Mouse (Mus musculus) heart, embryonic 16.5 days (tissue): ENCODE results near the gene S100a5. TPM values are rescaled to one million over a fixed set of nuclear protein-coding genes. Genes with fewer than 3 reads are reported as not detected.

Source experiments
- ATAC-seq: fragments of 200-750 bp; cut with Nextera tagmentation; replicated peaks from 2 replicates; pipeline ENCODE4 v1.8.0; 2017; ENCODE audit warnings: moderate number of reproducible peaks; ENCODE audit not compliant: insufficient read depth, low FRiP score; ENCODE audit errors: extremely low read depth
- H3K27ac ChIP-seq: fragments of 300-500 bp; sonication (generic); 2 replicates; pipeline ENCODE4 v1.5.1; 2014; ENCODE audit warnings: mild to moderate bottlenecking, low read length, control low read depth, moderate library complexity
- H3K27me3 ChIP-seq: fragments of 300-500 bp; sonication (generic); 2 replicates; pipeline ENCODE4 v1.6.1; 2014; ENCODE audit warnings: low read length, mixed read lengths; ENCODE audit not compliant: control insufficient read depth, insufficient read depth
- H3K36me3 ChIP-seq: fragments of 300-500 bp; sonication (generic); 2 replicates; pipeline ENCODE4 v1.6.1; 2014; ENCODE audit not compliant: control insufficient read depth, insufficient read depth
- H3K4me1 ChIP-seq: fragments of 300-500 bp; sonication (generic); 2 replicates; pipeline ENCODE4 v1.6.1; 2014; ENCODE audit warnings: low read length, mixed read lengths; ENCODE audit not compliant: control insufficient read depth, insufficient read depth
- H3K4me2 ChIP-seq: fragments of 300-500 bp; sonication (generic); 2 replicates; pipeline ENCODE4 v1.6.1; 2014; ENCODE audit warnings: low read depth, mild to moderate bottlenecking, control low read depth, low read length
- H3K4me3 ChIP-seq: fragments of 300-500 bp; sonication (generic); 2 replicates; pipeline ENCODE4 v1.5.1; 2014; ENCODE audit warnings: mild to moderate bottlenecking, control low read depth, low read length
- H3K9ac ChIP-seq: fragments of 300-500 bp; sonication (generic); 2 replicates; pipeline ENCODE4 v1.6.1; 2014; ENCODE audit warnings: low read length, control low read depth
- H3K9me3 ChIP-seq: fragments of 300-500 bp; sonication (generic); replicated peaks from 2 replicates; pipeline ENCODE4 v1.6.1; 2016; ENCODE audit warnings: low read length; ENCODE audit not compliant: control insufficient read depth
- WGBS: fragments of 180-500 bp; shearing (Covaris S2); extraction: QIAGEN DNeasy Blood & Tissue Kit; methylation state at CpG from one replicate; pipeline ENCODE4 v1.1.7; 2014; 5-methylcytosine and 5-hydroxymethylcytosine counted together
- polyA plus RNA-seq: library from polyadenylated mRNA; unstranded; fragments of >200 nt; fragmentation: Nextera tagmentation; extraction: Ambion mirVana; gene quantifications from 2 replicates; pipeline ENCODE4 v1.2.1, GENCODE M21; 2015

S100a5 gene
- polyA plus RNA-seq, 1 experiment from 2014 or later, result not detected

DNA sequence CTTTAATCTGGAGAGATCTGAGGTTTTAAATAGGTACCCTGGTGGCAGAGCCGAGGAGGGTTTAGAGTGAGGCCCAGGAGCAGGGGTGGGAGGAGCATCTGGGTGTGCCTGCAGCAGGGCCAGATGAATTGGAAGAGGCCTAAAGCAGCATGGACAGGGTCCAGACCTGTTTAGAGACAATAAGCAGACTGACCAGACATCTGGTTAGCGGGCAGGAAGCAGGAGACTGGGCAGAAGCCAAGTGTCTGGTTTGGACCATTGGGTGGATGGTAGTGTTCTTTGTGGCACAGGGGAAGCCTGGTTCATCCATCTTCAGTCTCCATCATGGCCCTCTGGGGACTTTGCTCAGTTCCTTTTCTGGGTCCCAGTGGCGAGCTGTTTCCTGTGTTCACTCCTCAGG, 24.4 kb upstream of the S100a5 start:
- ATAC-seq, result no peak
- no peak overlapping the region for H3K4me3 ChIP-seq
- H3K36me3 ChIP-seq, result no peaks in the 10 kb centered on the region
- no peak overlapping the region for H3K27ac ChIP-seq
- peaks cover 10% of the 10 kb centered on the region for H3K4me1 ChIP-seq
- no peak overlapping the region for H3K9ac ChIP-seq
- H3K27me3 ChIP-seq, result no peaks in the 10 kb centered on the region
- H3K4me2 ChIP-seq, result no peak overlapping the region
- H3K9me3 ChIP-seq, result 0 out of 2 replicates have a peak, but pooled peaks cover 2% of the 10 kb centered on the region
- WGBS, result 37% methylated on average over 3 of the region's 3 CpGs

DNA sequence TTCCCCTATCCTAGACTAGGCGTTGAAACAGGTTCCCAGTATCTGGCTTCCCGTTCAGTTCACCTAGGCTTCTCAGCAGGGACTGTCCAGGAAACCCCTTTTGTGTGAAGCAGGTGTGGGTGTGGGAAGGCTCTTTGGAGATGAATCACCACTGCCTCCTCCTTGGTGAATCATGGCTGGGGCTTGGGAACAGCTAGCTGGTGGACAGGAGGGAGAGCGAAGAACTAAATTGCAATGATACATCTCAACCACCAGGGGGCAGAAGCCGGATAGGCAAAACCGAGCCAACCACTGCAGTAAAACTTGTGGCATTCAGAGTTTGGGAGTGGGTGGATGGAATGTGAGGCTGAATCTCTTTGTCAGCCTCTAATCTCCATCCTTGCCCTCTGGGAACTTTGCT, 22.7 kb upstream of the S100a5 start:
- Histone ChIP-seq H3K9me3 (0 out of 2 replicates have a peak, but pooled peaks cover 2% of the 10 kb centered on the region), H3K4me3 (no peak overlapping the region), H3K27me3 (no peaks in the 10 kb centered on the region), H3K4me2 (no peak overlapping the region), H3K4me1 (peaks cover 9% of the 10 kb centered on the region; the same call in 1 of the 2 replicates), H3K9ac (no peak overlapping the region), H3K36me3 (no peaks in the 10 kb centered on the region), H3K27ac (no peak overlapping the region)
- 29% methylated on average over 5 of the region's 5 CpGs for WGBS
- ATAC-seq, result no peak

DNA sequence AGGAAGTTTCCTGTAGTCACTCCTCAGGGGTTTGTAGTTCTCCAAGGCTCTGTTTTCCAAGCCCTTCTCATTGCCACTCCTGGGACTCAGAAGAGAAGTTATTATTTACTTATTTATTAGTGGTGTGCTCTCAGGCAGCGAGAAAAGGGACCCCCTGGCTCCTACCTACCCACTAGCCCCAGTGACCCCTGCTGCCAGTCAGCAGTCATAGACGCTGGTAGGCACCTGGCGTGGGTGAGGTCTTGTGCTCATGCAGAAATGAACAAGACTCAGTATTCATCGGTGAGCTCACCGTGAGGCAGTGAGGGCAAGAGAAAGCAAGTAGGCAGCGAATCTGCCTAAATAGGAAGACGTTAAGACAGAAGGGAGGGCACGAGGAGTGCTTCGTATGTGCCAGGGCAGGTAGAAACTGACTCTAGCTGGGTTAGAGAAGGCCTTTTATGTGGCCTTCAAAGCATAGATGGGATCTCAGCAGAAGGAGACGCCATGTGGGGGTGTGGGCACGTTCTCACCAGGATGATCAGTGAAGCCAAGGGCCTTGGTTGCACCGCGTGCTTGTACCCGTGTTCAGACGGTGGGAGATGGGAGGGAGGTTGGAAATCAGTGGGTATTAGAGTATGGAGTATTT, 22.2 kb upstream of the S100a5 start:
- H3K9me3 ChIP-seq, result 0 out of 2 replicates have a peak, but pooled peaks cover 2% of the 10 kb centered on the region
- no peak for ATAC-seq
- no peaks in the 10 kb centered on the region for H3K36me3 ChIP-seq
- H3K9ac ChIP-seq, result no peak overlapping the region
- 75% methylated on average over 15 of the region's 15 CpGs for WGBS
- no peak overlapping the region for H3K4me3 ChIP-seq
- no peak overlapping the region; the same call in 1 of the 2 replicates for H3K27ac ChIP-seq
- no peak overlapping the region for H3K4me2 ChIP-seq
- H3K27me3 ChIP-seq, result no peaks in the 10 kb centered on the region
- H3K4me1 ChIP-seq, result peaks cover 9% of the 10 kb centered on the region; the same call in 1 of the 2 replicates

DNA sequence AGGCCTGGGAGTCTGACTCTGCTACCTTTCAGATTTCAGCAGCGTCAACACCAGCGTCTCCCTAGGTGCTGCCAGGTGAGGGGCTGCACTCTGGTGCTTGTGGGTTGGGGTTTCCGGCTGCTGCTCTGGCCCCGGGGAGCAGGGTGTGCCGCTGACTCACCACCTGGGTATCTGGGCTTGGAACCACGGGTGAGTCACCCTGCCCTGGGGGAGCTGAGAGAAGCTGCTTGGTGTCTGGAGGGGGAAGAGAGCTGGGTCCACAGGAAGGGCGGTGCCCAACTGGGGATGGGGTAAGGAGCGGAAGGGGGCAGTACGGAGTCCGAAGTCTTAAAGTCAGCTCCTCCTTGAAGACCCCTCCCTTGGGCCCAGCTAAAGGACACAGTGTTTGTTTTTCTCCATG, 21.4 kb upstream of the S100a5 start:
- WGBS, result 40% methylated on average over 10 of the region's 10 CpGs
- no peaks in the 10 kb centered on the region for H3K27me3 ChIP-seq
- H3K27ac ChIP-seq, result peak overlapping the region; percentile 55
- H3K4me1 ChIP-seq, result peaks cover 9% of the 10 kb centered on the region; the same call in 1 of the 2 replicates
- peak overlapping the region; percentile 38; the same call in 1 of the 2 replicates for H3K9ac ChIP-seq
- no peak overlapping the region for H3K4me3 ChIP-seq
- H3K4me2 ChIP-seq, result no peak overlapping the region
- H3K36me3 ChIP-seq, result no peaks in the 10 kb centered on the region
- H3K9me3 ChIP-seq, result 0 out of 2 replicates have a peak, but pooled peaks cover 2% of the 10 kb centered on the region
- ATAC-seq, result peak; percentile 67

DNA sequence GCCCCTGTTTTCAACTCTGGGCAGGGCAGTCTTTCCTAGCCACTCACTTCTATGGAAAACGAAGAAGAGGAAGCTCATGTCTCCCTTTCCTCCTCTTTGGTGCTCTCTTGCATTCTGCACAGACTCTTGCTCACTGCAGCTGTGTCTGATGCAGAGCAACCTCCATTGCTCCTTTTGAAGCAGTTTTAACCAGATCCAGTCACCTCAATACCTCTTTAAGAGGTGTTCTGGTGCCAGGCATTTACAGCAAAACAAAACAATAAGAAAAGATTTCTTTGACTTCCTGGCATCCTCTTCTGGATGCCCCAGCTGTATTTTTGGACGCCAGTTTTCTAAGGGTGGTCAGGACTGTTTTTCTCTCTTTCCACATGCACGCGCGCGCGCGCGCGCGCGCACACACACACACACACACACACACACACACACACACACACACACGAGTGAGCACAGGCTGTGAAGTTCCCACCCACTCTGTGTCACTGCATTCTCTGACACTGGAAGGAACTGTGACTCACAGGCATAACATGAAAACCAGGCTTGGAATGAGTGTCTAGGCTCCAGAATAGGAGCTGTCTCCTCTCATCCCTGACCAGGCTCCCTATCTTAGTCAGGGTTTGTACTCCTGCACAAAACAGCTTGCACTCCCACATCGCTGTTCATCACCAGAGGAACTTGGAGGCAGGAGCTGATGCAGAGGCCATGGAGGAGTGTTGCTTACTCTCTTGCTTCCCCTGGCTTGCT, 20.8 kb upstream of the S100a5 start:
- 76% methylated on average over 14 of the region's 14 CpGs for WGBS
- Histone ChIP-seq H3K9ac (peak overlapping the region; percentile 38; the same call in 1 of the 2 replicates), H3K4me1 (peaks cover 9% of the 10 kb centered on the region; the same call in 1 of the 2 replicates), H3K27ac (peak overlapping the region; percentile 55), H3K4me3 (no peak overlapping the region), H3K9me3 (no peaks in the 10 kb centered on the region), H3K27me3 (no peaks in the 10 kb centered on the region), H3K36me3 (no peaks in the 10 kb centered on the region), H3K4me2 (no peak overlapping the region)
- no peak for ATAC-seq

DNA sequence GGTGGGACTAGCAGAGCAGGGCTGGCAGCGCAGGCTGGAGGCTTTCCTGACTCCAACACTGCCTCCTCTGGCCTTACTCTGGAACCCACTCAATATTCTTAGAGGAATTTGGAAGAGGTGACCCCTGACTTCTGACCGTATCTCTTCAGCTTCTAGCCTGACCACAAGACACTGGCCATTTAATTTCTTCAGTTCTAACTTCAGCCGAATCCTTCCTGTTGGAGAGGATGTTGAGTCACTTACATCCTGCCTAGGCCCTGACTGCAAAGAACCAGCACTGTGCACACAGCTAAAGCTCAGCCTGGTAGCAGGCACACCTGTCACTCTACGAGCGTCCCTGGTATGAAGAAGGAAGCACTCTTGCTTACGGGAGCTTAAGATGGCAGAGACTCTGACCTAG, 18.9 kb upstream of the S100a5 start:
- Histone ChIP-seq H3K27ac (no peak overlapping the region), H3K9me3 (0 out of 2 replicates have a peak, but pooled peaks cover 3% of the 10 kb centered on the region), H3K4me1 (peaks cover 9% of the 10 kb centered on the region; the same call in 1 of the 2 replicates), H3K36me3 (no peaks in the 10 kb centered on the region), H3K4me2 (no peak overlapping the region), H3K9ac (no peak overlapping the region), H3K27me3 (no peaks in the 10 kb centered on the region), H3K4me3 (no peak overlapping the region)
- ATAC-seq, result 0 out of 2 replicates have a peak, but pooled peaks have one; percentile 30
- WGBS, result 76% methylated on average over 6 of the region's 6 CpGs

DNA sequence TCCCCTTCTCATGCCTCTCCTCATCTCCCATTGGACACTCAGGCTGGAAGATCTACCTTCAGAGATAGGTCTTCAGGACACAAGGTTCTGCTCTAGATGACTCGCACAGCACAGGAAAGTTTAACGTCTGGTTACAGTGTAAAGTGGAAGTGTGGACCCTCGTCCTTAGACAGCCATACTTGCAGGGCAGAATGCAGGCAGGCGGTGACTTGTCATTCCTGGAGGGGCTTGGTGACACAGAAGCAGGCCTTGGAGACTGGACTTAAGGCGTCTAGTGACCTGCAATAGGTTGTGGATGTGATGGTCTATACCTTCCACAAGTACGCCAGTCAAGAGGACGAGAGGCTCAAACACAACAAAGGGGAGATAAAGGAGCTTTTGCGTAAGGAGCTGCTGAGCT, 18.4 kb upstream of the S100a5 start, which contains the start of gene S100a2:
TSS of gene S100a2 (plus strand) at position 301 of the 400 bp plus-strand sequence.
- Histone ChIP-seq H3K9ac (no peak within 1 kb of the TSS), H3K36me3 (no peaks in the 10 kb centered on the region), H3K4me3 (no peak within 1 kb of the TSS), H3K9me3 (0 out of 2 replicates have a peak, but pooled peaks cover 3% of the 10 kb centered on the region), H3K4me1 (peaks cover 9% of the 10 kb centered on the region; the same call in 1 of the 2 replicates), H3K27me3 (no peaks in the 10 kb centered on the region), H3K27ac (no peak within 1 kb of the TSS), H3K4me2 (no peak within 1 kb of the TSS)
- 77% methylated on average over 8 of the region's 8 CpGs for WGBS
- ATAC-seq, result no peak

DNA sequence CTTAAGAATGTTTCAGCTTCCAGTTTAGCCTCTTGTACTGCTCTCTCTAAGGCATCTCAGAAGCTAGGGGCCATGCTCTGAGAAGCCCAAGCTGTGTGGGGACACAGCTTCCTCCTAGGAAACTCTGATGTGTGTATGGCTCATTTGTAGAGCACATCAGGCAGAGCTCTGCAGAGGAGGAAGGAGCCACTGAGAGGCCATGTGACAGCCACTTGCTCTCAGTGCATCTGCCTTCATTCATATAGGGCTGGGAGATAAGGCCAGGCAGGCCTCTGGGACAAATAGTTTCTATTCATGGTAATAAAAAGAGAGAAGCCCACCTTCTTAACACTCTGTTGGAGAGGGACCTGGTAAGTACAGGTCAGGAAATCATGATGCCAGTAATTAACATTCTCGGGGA, 13.9 kb upstream of the S100a5 start:
- Histone ChIP-seq H3K27ac (no peak overlapping the region), H3K9ac (no peak overlapping the region), H3K4me1 (0 out of 2 replicates have a peak, but pooled peaks cover 2% of the 10 kb centered on the region), H3K4me3 (no peak overlapping the region), H3K4me2 (no peak overlapping the region), H3K36me3 (no peaks in the 10 kb centered on the region), H3K27me3 (no peaks in the 10 kb centered on the region), H3K9me3 (0 out of 2 replicates have a peak, but pooled peaks cover 3% of the 10 kb centered on the region)
- 66% methylated on average over 1 of the region's 1 CpGs for WGBS
- no peak for ATAC-seq

DNA sequence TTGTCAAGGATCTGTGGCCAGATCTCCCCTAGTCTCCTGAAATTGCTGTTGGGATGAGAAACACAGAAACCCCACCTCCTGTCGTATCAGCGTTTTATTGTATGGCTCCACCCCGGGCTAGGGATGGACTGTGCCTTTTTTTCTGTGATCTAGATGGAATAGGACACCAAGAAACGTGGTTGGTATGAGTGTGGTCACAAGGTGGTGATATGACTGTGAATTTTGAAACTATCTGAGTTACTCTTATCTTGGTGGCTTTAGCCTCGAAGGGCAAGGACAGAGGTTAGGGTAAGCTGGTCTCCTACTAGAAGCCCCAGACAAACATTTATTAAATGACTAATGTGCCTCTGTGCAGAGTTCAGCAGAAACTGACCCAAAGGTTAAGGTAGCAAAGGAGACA, 12.8 kb upstream of the S100a5 start:
- Histone ChIP-seq H3K9ac (no peak overlapping the region), H3K36me3 (no peaks in the 10 kb centered on the region), H3K27me3 (no peaks in the 10 kb centered on the region), H3K4me1 (peaks cover 5% of the 10 kb centered on the region; the same call in 1 of the 2 replicates), H3K4me2 (no peak overlapping the region), H3K27ac (no peak overlapping the region), H3K9me3 (0 out of 2 replicates have a peak, but pooled peaks cover 3% of the 10 kb centered on the region), H3K4me3 (no peak overlapping the region)
- ATAC-seq, result no peak
- WGBS, result 61% methylated on average over 5 of the region's 5 CpGs
